21 mouse cellular contexts compared by ENCODE assay signal in genomic region chr14:82185334-82185733, GRCm38 (mm10).
"Had no signal": no experiment of that assay in that cellular context is flagged by ENCODE, and none has a peak within 500 bp of the region (broad histone marks: within the 10 kb centered on the region; RNA-seq: fewer than 3 reads in every experiment).

No protein-coding gene starts in this region.

- H3K9me3 ChIP-seq: kidney, embryonic 15.5 days; limb, embryonic 15.5 days; lung, embryonic 15.5 days; neural tube, embryonic 13.5 days; stomach, embryonic 15.5 days had no signal

- DNase-seq: kidney, adult 2 months; kidney, postnatal 10 days; kidney, postnatal 36 days; left cerebral cortex, postnatal 4 days; liver, postnatal 0 days; lung, postnatal 14 days; lung, postnatal 4 days; right cerebral cortex, postnatal 14 days; spleen, adult 18-20 months; thymus, postnatal 25 days had no signal

- H3K36me3 ChIP-seq: kidney, embryonic 15.5 days; limb, embryonic 12.5 days; limb, embryonic 15.5 days; lung, embryonic 15.5 days; neural tube, embryonic 13.5 days; stomach, embryonic 15.5 days had no signal

- H3K27me3 ChIP-seq: kidney, embryonic 15.5 days; limb, embryonic 12.5 days; limb, embryonic 15.5 days; lung, embryonic 15.5 days; neural tube, embryonic 13.5 days; stomach, embryonic 15.5 days had no signal

- H3K4me3 ChIP-seq: kidney, embryonic 15.5 days; limb, embryonic 12.5 days; limb, embryonic 15.5 days; lung, embryonic 15.5 days; myocyte; neural tube, embryonic 13.5 days; stomach, embryonic 15.5 days had no signal

- H3K27ac ChIP-seq: kidney, embryonic 15.5 days; limb, embryonic 12.5 days; limb, embryonic 15.5 days; liver, embryonic 14.5 days; lung, embryonic 15.5 days; neural tube, embryonic 13.5 days; stomach, embryonic 15.5 days had no signal

- ATAC-seq: liver, postnatal 0 days; midbrain, embryonic 16.5 days had no signal

- H3K4me2 ChIP-seq: kidney, embryonic 15.5 days; limb, embryonic 12.5 days; limb, embryonic 15.5 days; liver, embryonic 11.5 days; lung, embryonic 15.5 days; midbrain, embryonic 11.5 days; neural tube, embryonic 13.5 days; stomach, embryonic 15.5 days had no signal

- H3K9ac ChIP-seq: kidney, embryonic 15.5 days; limb, embryonic 12.5 days; limb, embryonic 15.5 days; liver, embryonic 14.5 days; liver, postnatal 0 days; lung, embryonic 15.5 days; neural tube, embryonic 13.5 days; stomach, embryonic 15.5 days had no signal

- H3K4me1 ChIP-seq: kidney, embryonic 15.5 days; limb, embryonic 12.5 days; limb, embryonic 15.5 days; lung, embryonic 15.5 days; neural tube, embryonic 13.5 days; stomach, embryonic 15.5 days had no signal
